Comparison of ENCODE assay signal across 23 mouse cellular contexts in the genomic region with DNA sequence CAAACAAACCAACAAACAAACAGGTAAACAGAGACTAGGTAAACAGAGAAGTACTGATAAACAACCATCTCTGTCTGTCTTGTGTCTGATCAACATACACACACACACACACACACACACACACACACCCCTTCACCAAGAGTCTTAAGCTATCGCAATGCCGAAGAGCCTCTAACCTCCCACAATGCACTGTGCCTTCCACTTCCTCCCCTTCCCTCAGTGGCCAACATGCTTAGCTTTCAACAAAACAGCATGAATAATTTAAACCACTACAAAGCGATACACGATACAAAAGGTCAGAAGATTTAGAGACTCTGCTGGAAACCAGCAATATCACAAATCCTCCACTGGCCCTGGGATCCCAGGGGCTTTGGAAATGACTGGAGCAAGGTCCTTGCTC. TPM values are rescaled to one million over a fixed set of nuclear protein-coding genes. Genes with fewer than 3 reads are reported as not detected.
A peak's percentile ranks its signal among the peaks of the same experiment; 100 is the strongest.
DNase-seq lines count a peak whose midpoint lies in the region; ATAC-seq and TF ChIP-seq lines count a peak whose summit lies in the region.
"Had no signal": no experiment of that assay in that cellular context is flagged by ENCODE, and none has a peak within 500 bp of the region (broad histone marks: within the 10 kb centered on the region; RNA-seq: fewer than 3 reads in every experiment).

No protein-coding gene starts in this region.

- 40% methylated on average over 4 of the region's 4 CpGs for WGBS in spleen, adult 2 months
- WGBS in liver, embryonic 11.5 days = 87% methylated on average over 4 of the region's 4 CpGs

- no peaks in the 10 kb centered on the region for H3K9me3 ChIP-seq in liver, embryonic 11.5 days (ENCODE audit: control insufficient read depth, low read length)
- H3K9me3 ChIP-seq: embryonic facial prominence, embryonic 13.5 days; forebrain, embryonic 12.5 days; midbrain, embryonic 10.5 days had no signal

- peaks cover 1% of the 10 kb centered on the region; the same call in 1 of the 2 replicates for H3K36me3 ChIP-seq in spleen, adult 2 months (ENCODE audit: control insufficient read depth, insufficient read depth, low read length)
- no peaks in the 10 kb centered on the region; the same call in 1 of the 2 replicates for H3K36me3 ChIP-seq in liver, embryonic 11.5 days (ENCODE audit: control insufficient read depth, insufficient read depth, low read length)

- ATAC-seq in activated CD4-positive, CD25-positive, alpha-beta regulatory T cell, adult 4 months = peak; percentile 90
- peak; percentile 60; the same call in 1 of the 2 replicates for ATAC-seq in megakaryocyte progenitor cell, adult 5-6 weeks (replicated peaks; ENCODE audit: poor library complexity)
- no peak for ATAC-seq in liver, embryonic 11.5 days (replicated peaks; ENCODE audit: low FRiP score)
- ATAC-seq: hindbrain, embryonic 16.5 days; intestine, postnatal 0 days had no signal

- no peaks in the 10 kb centered on the region for H3K27me3 ChIP-seq in spleen, adult 2 months (ENCODE audit: control insufficient read depth, insufficient read depth, low read length)
- no peaks in the 10 kb centered on the region for H3K27me3 ChIP-seq in liver, embryonic 11.5 days (replicated peaks; ENCODE audit: control insufficient read depth, insufficient read depth, low read length)
- H3K27me3 ChIP-seq: embryonic facial prominence, embryonic 13.5 days; forebrain, embryonic 12.5 days had no signal

- no peak for TF ChIP-seq CTCF in spleen, adult 2 months (IDR thresholded peaks at IDR 0.05; ENCODE audit: extremely low read depth, insufficient read depth, insufficient read length, insufficient replicate concordance)

- no peak overlapping the region for H3K27ac ChIP-seq in spleen, adult 2 months (ENCODE audit: insufficient read depth, low read length)
- no peak overlapping the region for H3K27ac ChIP-seq in liver, embryonic 11.5 days (ENCODE audit: low read depth, low read length)
- H3K27ac ChIP-seq: embryonic facial prominence, embryonic 13.5 days; forebrain, embryonic 12.5 days; liver, embryonic 14.5 days; midbrain, embryonic 10.5 days had no signal

- H3K9ac ChIP-seq in liver, embryonic 11.5 days (ENCODE audit: low read depth, low read length) = no peak overlapping the region
- H3K9ac ChIP-seq: embryonic facial prominence, embryonic 13.5 days; forebrain, embryonic 12.5 days; liver, embryonic 14.5 days had no signal

- peaks cover 4% of the 10 kb centered on the region; the same call in 1 of the 2 replicates for H3K4me1 ChIP-seq in spleen, adult 2 months (ENCODE audit: control insufficient read depth, insufficient read depth, insufficient read length)
- H3K4me1 ChIP-seq in liver, embryonic 11.5 days (replicated peaks; ENCODE audit: control insufficient read depth, insufficient read depth, low read length) = no peaks in the 10 kb centered on the region; the same call in 1 of the 2 replicates

- no peak for TF ChIP-seq POLR2A in spleen, adult 2 months (IDR thresholded peaks at IDR 0.05; ENCODE audit: low read depth, low read length)

- DNase-seq in spleen, adult 2 months (ENCODE audit: low read depth in 1 of 2, low spot score in 2 of 2) = no peak
- DNase-seq in spleen, postnatal 10 days (ENCODE audit: low spot score in 2 of 2) = no peak
- DNase-seq in CD4-positive helper T cell, adult 2 months (ENCODE audit: low read depth, low spot score) = peak; percentile 59
- DNase-seq in liver, embryonic 11.5 days (ENCODE audit: low spot score) = no peak
- DNase-seq in cerebellum, postnatal 10 days = no peak
- DNase-seq: adrenal gland, adult 2 months; cerebellum, adult 18-20 months; cerebellum, postnatal 25 days; embryo, embryonic 11 days; heart, adult 11 months; kidney, postnatal 4 days; layer of hippocampus, adult 9-11 months; lung, postnatal 4 days had no signal

- 0 out of 2 replicates have a peak overlapping the region, but pooled peaks have one; percentile 3 for H3K4me3 ChIP-seq in spleen, adult 2 months (ENCODE audit: extremely low read depth, insufficient read depth, insufficient read length)
- no peak overlapping the region for H3K4me3 ChIP-seq in liver, embryonic 11.5 days (ENCODE audit: low read depth, low read length)
- H3K4me3 ChIP-seq: embryonic facial prominence, embryonic 13.5 days; erythroblast, embryonic 14.5 days; forebrain, embryonic 12.5 days; midbrain, embryonic 10.5 days had no signal

- no peak overlapping the region for H3K4me2 ChIP-seq in liver, embryonic 11.5 days
- H3K4me2 ChIP-seq: embryonic facial prominence, embryonic 13.5 days; forebrain, embryonic 12.5 days; heart, embryonic 11.5 days had no signal

RNA-seq across cellular contexts. Expression of a gene that starts 14.8 kb away (rescaled TPM):
- polyA plus RNA-seq in spleen, adult 2 months (2012; rRNA removed) = 9.3 and 12.6 TPM in 2 replicates
- polyA plus RNA-seq in activated CD4-positive, CD25-positive, alpha-beta regulatory T cell, adult 4 months (2017; shearing (Covaris generic)) = 10 to 100 TPM; 11.0 to 15.4 TPM
- total RNA-seq in megakaryocyte progenitor cell, adult 5-6 weeks (2015) = 18.6 and 21.5 TPM in 2 replicates
- 25.9 and 28.4 TPM in 2 replicates for total RNA-seq in megakaryocyte progenitor cell, adult 5-6 weeks (2017)
- polyA plus RNA-seq in liver, embryonic 11.5 days (2014; fragmentation: Nextera tagmentation; extraction: Ambion mirVana) = 13.9 and 14.8 TPM in 2 replicates
- polyA plus RNA-seq: erythroblast, embryonic 14.5 days had no signal
